Mouse (Mus musculus): ENCODE measurements around the gene Narfl.

DNA sequence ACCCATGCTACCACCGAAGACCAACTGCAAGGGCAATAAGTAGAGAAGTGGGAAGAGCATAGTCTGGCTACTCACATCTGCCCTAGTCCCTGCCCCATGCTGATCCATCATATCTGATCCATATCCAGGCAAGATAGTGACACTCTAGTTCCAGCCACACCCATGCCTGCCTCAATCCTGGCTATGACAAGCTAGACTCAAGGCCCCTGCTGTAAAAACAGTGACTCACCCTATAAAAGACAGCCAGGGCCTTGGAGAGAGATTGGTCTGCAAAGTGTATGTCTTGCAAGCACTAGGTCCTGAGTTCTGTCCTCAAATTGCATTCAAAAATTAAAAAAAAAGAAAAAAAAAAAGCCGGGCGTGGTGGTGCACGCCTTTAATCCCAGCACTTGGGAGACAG is 32.9 kb downstream of the Narfl start:
- TF ChIP-seq POLR2A (IDR thresholded peaks at IDR 0.05; ENCODE audit: control insufficient read depth in 1 of 2, insufficient read depth in 1 of 2, low read depth in 1 of 2, low read length in 2 of 2, poor library complexity in 1 of 2) (no peak), CTCF (IDR thresholded peaks at IDR 0.05 in 2 of 3, conservative IDR thresholded peaks at IDR 0.05 in 1 of 3; ENCODE audit: control insufficient read depth in 1 of 3, insufficient read depth in 1 of 3, low read depth in 2 of 3, low read length in 3 of 3, poor library complexity in 1 of 3, severe bottlenecking in 1 of 3) (no peak), USF1 (IDR thresholded peaks at IDR 0.05; ENCODE audit: low read depth, low read length) (no peak), ZC3H11A (IDR thresholded peaks at IDR 0.05; ENCODE audit: low read depth, low read length) (no peak), EP300 (IDR thresholded peaks at IDR 0.05; ENCODE audit: low read depth in 1 of 2, low read length in 2 of 2) (no peak), E2F4 (IDR thresholded peaks at IDR 0.05; ENCODE audit: borderline replicate concordance, low read depth, low read length) (no peak), GATA1 (IDR thresholded peaks at IDR 0.05; ENCODE audit: low read depth, low read length) (no peak), CHD2 (IDR thresholded peaks at IDR 0.05; ENCODE audit: low read length) (no peak), ZNF384 (IDR thresholded peaks at IDR 0.05; ENCODE audit: low read depth, low read length) (no peak), POLR2AphosphoS2 (IDR thresholded peaks at IDR 0.05; ENCODE audit: low read length) (no peak), MAFK (IDR thresholded peaks at IDR 0.05; ENCODE audit: borderline replicate concordance, low read depth, low read length) (no peak)
